20 mouse cellular contexts compared by ENCODE assay signal in genomic region chr6:48669446-48669969, GRCm38 (mm10). TPM values are rescaled to one million over a fixed set of nuclear protein-coding genes. Genes with fewer than 3 reads are reported as not detected.
DNase-seq lines count a peak whose midpoint lies in the region; ATAC-seq and TF ChIP-seq lines count a peak whose summit lies in the region.
"Had no signal": no experiment of that assay in that cellular context is flagged by ENCODE, and none has a peak within 500 bp of the region (broad histone marks: within the 10 kb centered on the region; RNA-seq: fewer than 3 reads in every experiment).

No protein-coding gene starts in this region.

- TF ChIP-seq POLR2A in testis, adult 2 months (IDR thresholded peaks at IDR 0.05; ENCODE audit: control insufficient read depth, low read depth, low read length): no peak

- peak overlapping the region; percentile 74 for H3K4me3 ChIP-seq in testis, adult 2 months (ENCODE audit: control insufficient read depth, low read depth, low read length)
- H3K4me3 ChIP-seq: embryonic facial prominence, embryonic 13.5 days; forebrain, embryonic 12.5 days; hindbrain, embryonic 12.5 days had no signal

- no peak for DNase-seq in testis, postnatal 14 days (ENCODE audit: low spot score)
- DNase-seq in layer of hippocampus, adult 18-20 months (ENCODE audit: low spot score in 2 of 2): no peak
- no peak for DNase-seq in layer of hippocampus, adult 9-11 months
- DNase-seq: adrenal gland, adult 2 months; adrenal gland, postnatal 25 days; cerebellum, adult 18-20 months; cerebellum, adult 9-11 months; cerebellum, postnatal 36 days; forebrain, postnatal 0 days; gastrocnemius, postnatal 14 days; heart, postnatal 10 days; heart, postnatal 4 days had no signal

- no peaks in the 10 kb centered on the region for H3K36me3 ChIP-seq in testis, adult 2 months (ENCODE audit: control insufficient read depth, insufficient read depth, low read length)
- H3K36me3 ChIP-seq: embryonic facial prominence, embryonic 13.5 days; forebrain, embryonic 12.5 days; hindbrain, embryonic 12.5 days had no signal

- no peak for TF ChIP-seq CTCF in testis, adult 2 months (IDR thresholded peaks at IDR 0.05; ENCODE audit: control insufficient read depth, insufficient read depth, insufficient replicate concordance, low read depth, low read length)

- no peaks in the 10 kb centered on the region; the same call in 1 of the 2 replicates for H3K4me1 ChIP-seq in testis, adult 2 months (ENCODE audit: control insufficient read depth, insufficient read depth, low read length)
- H3K4me1 ChIP-seq: embryonic facial prominence, embryonic 13.5 days; forebrain, embryonic 12.5 days; hindbrain, embryonic 12.5 days had no signal

- no peak overlapping the region for H3K27ac ChIP-seq in testis, adult 2 months (ENCODE audit: control insufficient read depth, insufficient read depth, low read depth, low read length)
- H3K27ac ChIP-seq: embryonic facial prominence, embryonic 13.5 days; forebrain, embryonic 12.5 days; hindbrain, embryonic 12.5 days had no signal

- no peaks in the 10 kb centered on the region for H3K27me3 ChIP-seq in testis, adult 2 months (ENCODE audit: control insufficient read depth, insufficient read depth, low read length)
- H3K27me3 ChIP-seq: embryonic facial prominence, embryonic 13.5 days; forebrain, embryonic 12.5 days; hindbrain, embryonic 12.5 days had no signal

- ATAC-seq in CD4-positive, CD25-positive, alpha-beta regulatory T cell, adult 4 months: peak; percentile 40
- ATAC-seq in inflammation-experienced regulatory T-cells, adult 6 months: peak; percentile 16
- ATAC-seq: forebrain, postnatal 0 days; hindbrain, embryonic 16.5 days had no signal

RNA-seq across cellular contexts. Expression of gene Gimap9, which starts 6.4 kb away (rescaled TPM):
- polyA plus RNA-seq in testis, adult 2 months (2012; rRNA removed): 0.19 TPM in 1 of 2 replicates, not detected in the other
- polyA plus RNA-seq in CD4-positive, CD25-positive, alpha-beta regulatory T cell, adult 4 months (2017; shearing (Covaris generic)): 100 to 1,000 TPM; 302 to 342 TPM
- 100 to 1,000 TPM; 236 to 293 (median 290) TPM for polyA plus RNA-seq in inflammation-experienced regulatory T-cells, adult 6 months (2017; shearing (Covaris generic))
- total RNA-seq in layer of hippocampus, adult 18-20 months (2021): 1 to 10 TPM in 1 of 2 experiments, under 1 TPM in 1; 0.48 to 1.1 TPM

RNA-seq across cellular contexts. Expression of gene Gimap4, which starts 14.8 kb away (rescaled TPM):
- polyA plus RNA-seq in testis, adult 2 months (2012; rRNA removed): 0.38 and 0.53 TPM in 2 replicates
- polyA plus RNA-seq in CD4-positive, CD25-positive, alpha-beta regulatory T cell, adult 4 months (2017; shearing (Covaris generic)): 1,000 to 10,000 TPM; 1,771 to 1,850 TPM
- polyA plus RNA-seq in inflammation-experienced regulatory T-cells, adult 6 months (2017; shearing (Covaris generic)): 1,000 to 10,000 TPM; 1,788 to 2,089 (median 1,869) TPM
- total RNA-seq in layer of hippocampus, adult 18-20 months (2021): not detected

RNA-seq across cellular contexts. Expression of gene Gimap8, which starts 22.5 kb away (rescaled TPM):
- 0.13 and 0.21 TPM in 2 replicates for polyA plus RNA-seq in testis, adult 2 months (2012; rRNA removed)
- 100 to 1,000 TPM; 149 to 213 TPM for polyA plus RNA-seq in CD4-positive, CD25-positive, alpha-beta regulatory T cell, adult 4 months (2017; shearing (Covaris generic))
- polyA plus RNA-seq in inflammation-experienced regulatory T-cells, adult 6 months (2017; shearing (Covaris generic)): 100 to 1,000 TPM; 134 to 165 (median 146) TPM
- total RNA-seq in layer of hippocampus, adult 18-20 months (2021): under 1 TPM; 0.77 to 0.81 TPM
- total RNA-seq: MEL had no signal

RNA-seq across cellular contexts. Expression of gene Gimap6, which starts 38.5 kb away (rescaled TPM):
- 0.46 and 0.57 TPM in 2 replicates for polyA plus RNA-seq in testis, adult 2 months (2012; rRNA removed)
- polyA plus RNA-seq in CD4-positive, CD25-positive, alpha-beta regulatory T cell, adult 4 months (2017; shearing (Covaris generic)): 1,000 to 10,000 TPM; 1,247 to 1,551 TPM
- 1,000 to 10,000 TPM; 1,024 to 1,390 (median 1,261) TPM for polyA plus RNA-seq in inflammation-experienced regulatory T-cells, adult 6 months (2017; shearing (Covaris generic))
- total RNA-seq in layer of hippocampus, adult 18-20 months (2021): 1 to 10 TPM; 4.3 to 4.9 TPM
- total RNA-seq: MEL had no signal

RNA-seq across cellular contexts. Expression of gene AI854703, which starts 42.9 kb away (rescaled TPM):
- polyA plus RNA-seq in testis, adult 2 months (2012; rRNA removed): 0.31 TPM in 2 replicates
- 1 to 10 TPM; 2.7 to 5.2 TPM for polyA plus RNA-seq in CD4-positive, CD25-positive, alpha-beta regulatory T cell, adult 4 months (2017; shearing (Covaris generic))
- polyA plus RNA-seq in inflammation-experienced regulatory T-cells, adult 6 months (2017; shearing (Covaris generic)): 1 to 10 TPM in 2 of 3 experiments, under 1 TPM in 1; 0.40 to 2.2 (median 2.1) TPM
- total RNA-seq in layer of hippocampus, adult 18-20 months (2021): 10 to 100 TPM; 13.4 to 13.6 TPM
- total RNA-seq: MEL had no signal

Comparison
In these comparisons a context has a peak if more than half of its experiments do, and no peak if none do; other contexts are left out.
1. RNA of gene Gimap9, which starts 6.4 kb away (polyA plus RNA-seq): 302 to 342 TPM in CD4-positive, CD25-positive, alpha-beta regulatory T cell, adult 4 months and 236 to 293 TPM in inflammation-experienced regulatory T-cells, adult 6 months; 0.19 TPM in testis, adult 2 months; every median in the first group is over 100 times any median in the second.
2. RNA of gene Gimap4, which starts 14.8 kb away (polyA plus RNA-seq): 1,788 to 2,089 TPM in inflammation-experienced regulatory T-cells, adult 6 months and 1,771 to 1,850 TPM in CD4-positive, CD25-positive, alpha-beta regulatory T cell, adult 4 months; 0.38 to 0.53 TPM in testis, adult 2 months; every median in the first group is over 1,000 times any median in the second.
3. RNA of gene Gimap8, which starts 22.5 kb away (polyA plus RNA-seq): 149 to 213 TPM in CD4-positive, CD25-positive, alpha-beta regulatory T cell, adult 4 months and 134 to 165 TPM in inflammation-experienced regulatory T-cells, adult 6 months; 0.13 to 0.21 TPM in testis, adult 2 months; every median in the first group is over 100 times any median in the second.